Mouse (Mus musculus) cerebellum, postnatal 14 days (tissue): ENCODE measurements around the gene Tdrd5.
"Not testable (repeated sequence)": the region's sequence is repeated elsewhere in the genome, so short reads cannot be mapped to it uniquely, and the experiment has no call there.

ENCODE experiments used
- DNase-seq, 2 experiments: peaks; one replicate each; pipeline ENCODE4 v3.0.0; 2021; ENCODE audit warnings: mixed read lengths in 2 of 2

The Tdrd5 gene

DNA sequence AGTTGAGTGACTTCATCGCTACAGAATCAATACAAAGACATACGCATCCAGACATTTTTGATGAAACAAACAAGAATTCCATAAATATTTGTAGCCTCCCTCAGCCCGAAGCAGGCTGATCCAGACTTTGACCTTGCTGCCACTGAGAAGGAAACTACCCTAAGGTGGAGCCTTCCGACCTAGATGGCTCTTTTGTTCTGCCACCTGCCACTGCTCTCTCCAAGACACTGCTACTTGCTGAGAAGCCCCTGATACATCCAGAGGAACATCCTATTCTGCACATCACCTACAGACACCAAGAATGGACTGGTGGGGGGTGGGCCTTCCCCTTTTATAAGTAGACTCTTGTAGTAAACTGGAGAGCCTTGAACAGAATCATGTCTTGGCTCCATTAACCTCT is 52.4 kb downstream of the Tdrd5 start:
- DNase-seq, result not testable (repeated sequence)

DNA sequence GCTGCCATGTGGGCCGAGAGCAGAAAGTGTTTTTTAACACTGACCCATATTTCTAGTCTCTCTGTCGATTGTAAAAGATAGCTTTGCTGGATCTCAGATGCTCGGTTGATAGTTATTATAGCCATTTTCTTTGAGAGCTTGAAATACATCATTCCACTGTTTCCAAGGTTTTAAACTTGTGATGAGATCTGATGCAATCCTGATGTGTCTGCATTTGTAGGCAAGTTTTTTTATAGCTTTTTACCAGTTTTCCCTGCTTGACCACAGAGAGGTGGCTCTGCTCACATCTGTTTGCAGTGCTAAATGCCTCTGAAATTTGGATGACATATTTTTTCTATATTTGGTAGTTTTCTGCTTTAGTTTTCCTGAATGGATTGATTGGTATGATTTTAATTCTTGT is 55.6 kb downstream of the Tdrd5 start:
- no peak for DNase-seq

GRCm38 (mm10) chr1:156241713-156242348 is 61.6 kb downstream of the Tdrd5 start:
- peak; percentile 76 to 77 for DNase-seq

DNA sequence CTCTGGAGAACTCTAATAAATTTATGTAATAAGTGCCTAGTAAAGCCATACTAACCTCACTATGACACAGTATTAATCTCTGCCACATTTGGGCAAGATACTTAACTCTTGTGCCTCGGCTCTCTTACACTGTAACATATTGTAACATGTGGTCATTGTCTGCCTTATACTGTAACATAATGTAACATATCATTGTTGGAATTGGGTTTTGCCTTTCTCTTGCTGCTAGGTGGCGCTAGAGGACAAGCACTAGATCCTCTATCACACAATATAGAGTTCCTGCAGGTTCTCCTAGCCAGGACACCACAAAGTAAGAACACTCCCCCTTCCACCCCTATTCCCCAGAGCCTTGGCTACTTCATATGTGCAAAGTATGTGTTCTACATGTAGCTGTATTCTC is 62.4 kb downstream of the Tdrd5 start:
- DNase-seq, result peak; percentile 39 to 60

- DNase-seq, result no peak
Measured at GRCm38 (mm10) chr1:156231122-156231521, 72.3 kb downstream of the Tdrd5 start.

- no peak for DNase-seq
Measured at GRCm38 (mm10) chr1:156230339-156231089, 73.0 kb downstream of the Tdrd5 start.

DNA sequence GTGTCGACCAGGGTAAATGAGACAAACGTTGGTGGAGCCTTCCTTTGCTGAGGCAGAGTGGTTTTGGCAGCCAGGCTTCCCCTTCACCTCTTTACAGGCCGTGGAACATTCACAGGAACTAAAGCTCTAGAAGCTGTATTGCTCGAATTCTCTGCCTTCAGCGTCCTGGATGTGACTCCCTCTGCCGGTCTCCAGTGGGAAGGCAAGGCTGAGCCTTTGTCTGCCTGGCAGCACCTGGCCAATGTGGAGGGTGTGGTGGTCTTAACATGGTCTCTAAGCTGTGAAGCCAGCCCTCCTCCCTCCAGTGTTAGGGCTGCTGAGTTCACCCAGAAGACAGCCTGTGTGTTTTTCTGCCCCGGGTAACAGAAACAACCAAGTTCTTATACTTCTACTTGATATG is 74.0 kb downstream of the Tdrd5 start:
- peak; percentile 60 to 74 for DNase-seq

DNA sequence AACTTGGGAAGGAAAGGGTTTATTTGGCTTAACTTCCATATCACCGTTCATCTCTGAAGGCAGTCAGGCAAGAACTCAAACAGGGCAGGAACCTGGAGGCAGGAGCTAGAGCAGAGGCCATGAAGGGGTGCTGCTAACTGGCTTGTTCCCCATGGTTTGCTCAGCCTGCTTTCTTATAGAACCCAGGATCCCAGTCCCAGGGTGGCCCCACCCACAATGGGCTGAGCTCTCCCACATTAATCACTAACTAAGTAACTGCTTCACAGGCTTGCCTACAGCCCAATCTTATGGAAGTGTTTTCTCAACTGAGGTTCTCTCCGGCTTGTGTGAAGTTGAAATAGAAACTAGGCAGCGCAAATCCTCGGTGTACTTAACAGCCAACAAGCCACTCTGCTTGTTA is 74.7 kb downstream of the Tdrd5 start:
- no peak for DNase-seq

- no peak for DNase-seq
Measured at GRCm38 (mm10) chr1:156226903-156227302, 76.6 kb downstream of the Tdrd5 start.

DNA sequence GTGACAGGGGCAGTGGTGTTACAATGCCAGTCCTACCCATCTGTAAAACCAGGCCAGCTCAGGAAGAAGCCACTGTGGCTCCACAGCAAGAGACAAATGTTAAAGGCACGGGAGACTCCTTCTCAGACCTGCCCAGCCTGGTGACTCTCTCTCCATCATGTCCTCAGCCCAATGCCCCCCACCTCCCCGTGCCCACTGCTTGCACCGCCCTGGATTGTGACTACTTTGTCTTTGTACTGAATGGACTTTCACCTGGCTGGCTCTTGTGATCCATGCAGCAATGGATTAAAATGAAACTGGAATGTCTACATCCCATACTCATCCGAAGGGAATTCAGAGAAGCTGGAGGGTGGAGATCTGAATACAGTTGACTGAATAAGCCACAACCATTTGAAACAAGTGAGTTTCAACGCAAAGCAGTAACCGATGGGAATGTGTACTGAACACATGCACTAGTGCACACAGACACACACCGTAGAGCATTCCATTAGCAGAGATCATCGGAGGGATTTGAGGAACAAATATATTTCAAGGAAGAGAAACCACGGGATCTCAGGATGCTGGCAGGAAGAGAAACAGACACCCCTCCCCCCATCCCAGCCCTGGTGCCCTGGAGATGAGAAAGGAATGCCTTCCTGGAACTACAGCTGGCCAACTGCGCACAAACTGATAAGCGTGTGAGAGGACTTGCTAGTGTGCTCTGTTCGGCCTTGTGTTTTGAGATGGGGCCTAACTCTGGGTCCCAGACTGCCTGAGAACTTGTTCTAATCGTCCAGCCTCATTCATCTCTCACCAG is 81.1 kb downstream of the Tdrd5 start:
- no peak for DNase-seq

- no peak for DNase-seq
Measured at GRCm38 (mm10) chr1:156221327-156221726, 82.1 kb downstream of the Tdrd5 start.

GRCm38 (mm10) chr1:156218573-156218972 is 84.9 kb downstream of the Tdrd5 start:
- DNase-seq, result no peak

DNA sequence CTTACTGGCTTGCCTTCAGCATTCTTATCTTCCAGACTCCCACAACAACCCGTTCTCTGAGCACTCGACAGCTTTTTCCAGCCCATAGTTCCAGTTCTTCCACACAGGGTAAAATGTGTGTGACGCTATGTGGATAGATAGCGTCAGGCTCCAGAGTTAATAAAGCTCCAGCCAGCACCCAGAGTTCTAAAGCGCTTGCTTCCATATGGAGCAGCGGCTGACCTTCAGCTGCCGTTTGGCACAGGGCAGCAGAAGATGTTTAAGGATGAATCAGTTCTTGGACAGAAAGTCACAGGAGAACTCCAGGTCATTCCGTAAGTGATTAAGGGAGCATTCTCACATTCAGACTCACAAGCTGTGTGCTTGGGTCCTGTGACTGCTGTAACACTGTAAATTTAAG is 85.5 kb downstream of the Tdrd5 start:
- DNase-seq, result no peak

DNA sequence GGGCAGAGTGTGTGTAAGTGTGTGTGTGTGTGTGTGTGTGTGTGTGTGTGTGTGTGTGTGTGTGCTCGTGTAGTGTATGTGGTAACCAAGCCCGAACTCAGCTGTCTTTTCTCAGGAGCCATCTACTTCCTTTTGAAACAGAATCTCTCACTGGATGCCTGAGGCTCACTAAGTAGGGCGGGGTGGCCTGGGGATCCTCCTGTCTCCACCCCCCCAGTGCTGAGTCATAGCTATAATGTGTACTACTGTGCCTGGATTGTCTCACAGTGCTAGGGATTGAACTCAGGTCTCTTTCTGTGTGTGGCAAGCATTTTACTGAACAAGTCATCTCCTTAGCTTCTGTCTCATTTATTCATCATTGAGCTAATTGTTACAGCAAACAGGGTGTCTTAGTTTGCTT is 86.1 kb downstream of the Tdrd5 start:
- no peak for DNase-seq

DNA sequence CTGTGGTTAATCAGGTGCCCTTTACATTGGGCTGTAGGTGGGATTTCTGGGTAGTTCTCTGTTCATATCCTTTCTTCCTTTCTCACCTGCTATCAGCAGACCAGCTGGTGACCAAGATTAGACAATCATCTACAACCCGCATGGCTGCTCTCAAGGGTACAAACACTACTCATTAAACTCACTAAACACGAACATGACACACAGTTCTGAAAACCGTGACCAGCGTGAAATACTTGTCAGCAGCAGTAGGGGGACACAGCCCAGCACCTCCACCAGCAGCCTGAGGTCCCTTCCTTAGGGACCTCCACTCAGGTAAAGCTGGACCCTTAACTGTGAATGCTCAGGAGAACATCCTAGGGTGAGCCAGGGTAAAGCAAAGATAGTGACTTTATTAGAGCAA is 87.2 kb downstream of the Tdrd5 start:
- no peak for DNase-seq

GRCm38 (mm10) chr1:156214651-156215050 is 88.8 kb downstream of the Tdrd5 start:
- DNase-seq, result no peak

- DNase-seq, result no peak
Measured at GRCm38 (mm10) chr1:156212923-156213322, 90.5 kb downstream of the Tdrd5 start.

GRCm38 (mm10) chr1:156211809-156212317 is 91.6 kb downstream of the Tdrd5 start:
- DNase-seq, result no peak
